Mouse (Mus musculus): Measurements from ENCODE around the gene Tmem217. TPM values are rescaled to one million over a fixed set of nuclear protein-coding genes. Genes with fewer than 3 reads are reported as not detected.
"Not testable (repeated sequence)": the region's sequence is repeated elsewhere in the genome, so short reads cannot be mapped to it uniquely, and the experiment has no call there.

The Tmem217 gene
- polyA plus RNA-seq, 1 experiment, result not detected

DNA sequence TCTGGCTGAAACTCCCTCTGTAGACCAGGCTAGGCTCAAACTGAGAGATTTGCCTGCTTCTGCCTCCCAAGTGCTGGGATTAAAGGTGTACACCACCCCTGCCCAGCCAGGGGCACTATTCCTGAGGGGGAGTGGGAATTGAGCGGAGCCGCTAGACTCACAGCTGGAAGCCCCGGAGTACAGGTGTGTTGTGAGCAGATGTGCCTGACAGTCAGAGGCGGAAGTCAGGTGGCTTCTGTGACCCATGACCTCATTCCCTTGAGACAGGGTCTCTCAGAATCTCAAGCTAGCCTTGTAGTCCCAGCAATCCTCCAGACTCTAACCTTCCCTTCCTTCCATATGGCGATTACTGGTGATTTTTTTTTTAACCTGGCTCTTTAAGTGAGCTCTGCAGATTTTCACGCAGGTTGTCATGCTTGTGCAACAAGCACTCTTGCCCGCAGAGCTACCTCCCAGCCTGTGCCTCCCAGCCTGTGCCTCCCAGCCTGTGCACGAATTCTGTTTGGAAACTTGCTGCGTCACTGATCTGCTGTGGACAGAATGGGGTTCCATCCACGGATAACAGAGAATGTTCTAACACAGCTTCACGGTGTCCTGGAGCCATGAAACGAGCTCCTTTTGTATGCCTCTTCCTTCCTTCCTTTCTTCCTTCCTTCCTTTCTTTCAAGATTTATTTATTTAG lies 43.1 kb downstream of the Tmem217 start:
- TF ChIP-seq POLR2A (IDR thresholded peaks at IDR 0.05; ENCODE audit: low read depth, low read length) (no peak), CTCF (IDR thresholded peaks at IDR 0.05; ENCODE audit: borderline replicate concordance, insufficient read depth, low read length) (no peak)
- H3K4me1 ChIP-seq (ENCODE audit: control insufficient read depth, insufficient read depth, low read length), result no peaks in the 10 kb centered on the region
- H3K27ac ChIP-seq (ENCODE audit: insufficient read depth, low read length), result no peak overlapping the region
- no peak overlapping the region for H3K4me3 ChIP-seq (ENCODE audit: insufficient read depth, low read length)

DNA sequence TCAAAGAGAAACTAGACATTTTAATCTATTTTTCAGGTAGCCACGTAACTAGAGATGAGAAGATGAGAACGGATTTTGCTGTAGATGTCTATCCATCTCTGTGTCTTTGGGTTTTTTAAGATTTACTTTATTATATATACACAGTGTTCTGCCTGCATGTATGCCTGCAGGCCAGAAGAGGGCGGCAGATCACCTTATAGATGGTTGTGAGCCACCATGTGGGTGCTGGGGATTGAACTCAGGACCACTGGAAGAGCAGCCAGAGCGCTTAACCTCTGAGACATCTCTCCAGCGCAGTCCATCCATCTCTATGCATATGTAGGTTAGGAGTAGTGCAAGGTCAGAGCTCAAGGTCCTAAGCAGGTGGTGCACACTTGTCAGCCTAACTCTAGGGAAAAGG lies 48.5 kb downstream of the Tmem217 start:
- H3K4me3 ChIP-seq (ENCODE audit: insufficient read depth, low read length), result no peak overlapping the region
- no peak overlapping the region for H3K27ac ChIP-seq (ENCODE audit: insufficient read depth, low read length)
- no peak for TF ChIP-seq POLR2A (IDR thresholded peaks at IDR 0.05; ENCODE audit: low read depth, low read length)
- no peak for TF ChIP-seq CTCF (IDR thresholded peaks at IDR 0.05; ENCODE audit: borderline replicate concordance, insufficient read depth, low read length)
- no peaks in the 10 kb centered on the region for H3K4me1 ChIP-seq (ENCODE audit: control insufficient read depth, insufficient read depth, low read length)

DNA sequence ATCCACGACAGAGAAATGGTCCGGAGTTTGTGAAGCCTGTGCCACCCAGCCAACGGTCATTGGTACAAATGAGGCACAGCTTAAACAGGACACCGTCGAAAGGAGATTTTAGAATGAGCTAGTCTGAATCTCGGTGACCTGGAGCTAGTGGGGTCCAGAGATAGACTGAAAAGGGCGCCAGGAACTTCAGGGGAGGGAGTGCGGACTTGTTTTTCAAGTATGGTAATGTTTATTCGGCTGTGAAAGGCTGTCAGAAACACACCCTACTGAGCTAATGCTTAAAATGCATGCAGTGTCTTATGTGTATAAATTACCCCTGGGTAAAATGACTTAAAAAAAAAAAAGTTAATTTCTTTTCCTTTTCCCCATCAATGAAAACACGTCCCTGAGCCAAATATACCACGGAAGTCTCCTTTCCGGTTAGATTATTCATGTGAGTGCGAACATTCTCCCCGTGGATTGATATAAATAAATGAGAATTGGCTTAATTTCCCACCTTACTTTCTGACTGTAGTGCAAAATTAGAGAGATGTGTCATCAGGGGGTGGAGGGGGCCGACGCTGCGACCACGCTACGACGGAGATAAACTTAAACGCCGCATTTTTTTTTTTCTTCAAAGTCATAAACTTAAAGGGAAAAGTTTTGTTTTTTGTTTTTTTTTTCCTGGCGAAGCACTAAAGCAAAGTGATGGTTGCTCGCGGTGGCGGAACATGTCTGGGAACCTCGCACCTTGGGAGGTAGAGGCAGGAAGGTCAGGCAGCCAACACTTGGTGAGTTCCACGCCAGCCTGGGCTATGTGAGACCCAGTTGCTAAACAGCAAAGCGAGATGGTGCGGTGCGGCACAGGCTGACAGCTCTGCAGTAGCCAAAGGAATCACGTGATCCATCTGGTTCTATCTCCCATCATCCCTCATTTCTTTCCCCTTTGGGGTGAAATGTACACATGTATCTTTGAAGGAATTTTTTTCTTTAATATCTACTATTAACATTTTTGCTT lies 49.2 kb downstream of the Tmem217 start:
- Histone ChIP-seq H3K27ac (ENCODE audit: insufficient read depth, low read length) (no peak overlapping the region), H3K4me1 (ENCODE audit: control insufficient read depth, insufficient read depth, low read length) (no peaks in the 10 kb centered on the region), H3K4me3 (ENCODE audit: insufficient read depth, low read length) (no peak overlapping the region)
- no peak for TF ChIP-seq CTCF (IDR thresholded peaks at IDR 0.05; ENCODE audit: borderline replicate concordance, insufficient read depth, low read length)
- no peak for TF ChIP-seq POLR2A (IDR thresholded peaks at IDR 0.05; ENCODE audit: low read depth, low read length)

DNA sequence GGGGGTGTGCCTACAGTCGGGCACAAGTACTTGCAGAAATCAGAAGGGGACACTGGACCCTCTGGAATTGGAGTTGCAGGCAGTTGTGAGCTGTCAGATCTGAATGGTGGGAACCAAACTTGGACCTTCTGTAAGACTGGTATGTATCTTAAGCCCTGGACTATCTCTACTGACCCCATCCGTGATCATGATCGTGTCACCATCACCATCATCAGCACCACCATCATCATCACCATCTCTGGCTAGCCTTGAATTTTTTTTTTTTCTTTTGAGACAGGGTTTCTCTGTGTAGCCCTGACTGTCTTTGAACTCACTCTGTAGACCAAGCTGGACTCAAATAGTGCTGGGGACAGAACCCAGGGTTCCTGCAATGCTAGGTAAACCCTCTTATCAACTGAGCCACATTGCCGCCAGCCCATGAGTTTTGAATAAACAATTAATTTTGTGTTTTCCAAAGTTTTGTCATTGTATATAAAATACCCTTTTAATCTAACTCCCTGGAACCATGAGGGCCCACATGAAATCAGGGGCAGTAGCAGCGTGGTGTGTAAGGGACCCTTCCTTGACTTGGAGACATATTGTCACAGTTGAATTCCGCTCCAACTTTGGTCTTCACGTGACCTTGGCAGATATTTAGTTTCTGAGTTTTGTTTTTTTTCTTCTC lies 50.0 kb downstream of the Tmem217 start:
- H3K4me1 ChIP-seq (ENCODE audit: control insufficient read depth, insufficient read depth, low read length), result no peaks in the 10 kb centered on the region
- TF ChIP-seq CTCF (IDR thresholded peaks at IDR 0.05; ENCODE audit: borderline replicate concordance, insufficient read depth, low read length) (no peak), POLR2A (IDR thresholded peaks at IDR 0.05; ENCODE audit: low read depth, low read length) (no peak)
- no peak overlapping the region for H3K4me3 ChIP-seq (ENCODE audit: insufficient read depth, low read length)
- H3K27ac ChIP-seq (ENCODE audit: insufficient read depth, low read length), result no peak overlapping the region

DNA sequence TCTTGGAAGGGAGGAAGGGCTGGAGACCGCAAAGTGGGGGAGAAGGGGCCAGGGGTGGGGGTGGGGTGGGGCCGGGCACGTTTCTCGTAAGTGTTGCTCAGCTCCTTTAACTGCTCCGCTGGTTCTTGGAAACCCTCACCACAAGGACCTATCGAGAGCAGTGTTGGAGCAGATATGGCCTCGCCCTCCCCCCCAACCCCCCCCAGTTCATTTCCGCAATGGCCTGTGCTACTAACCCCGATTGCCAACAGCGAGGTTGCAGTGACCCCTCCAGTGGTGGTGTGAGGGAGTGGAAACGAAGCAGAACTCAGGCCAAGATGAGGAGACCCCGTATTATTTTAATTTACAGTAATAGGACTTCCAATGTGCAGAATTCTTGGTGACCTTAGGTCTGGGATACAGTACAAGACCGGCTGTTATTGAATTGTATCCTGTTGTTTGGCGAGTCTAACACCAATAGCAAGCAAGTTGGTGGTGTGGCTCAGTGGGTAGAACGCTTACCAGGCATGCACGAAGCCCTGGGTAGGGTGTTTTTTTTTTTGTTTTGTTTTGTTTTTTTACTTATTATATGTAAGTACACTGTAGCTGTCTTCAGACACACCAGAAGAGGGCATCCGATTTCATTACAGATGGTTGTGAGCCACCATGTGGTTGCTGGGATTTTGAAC lies 51.2 kb downstream of the Tmem217 start:
- Histone ChIP-seq H3K4me3 (ENCODE audit: insufficient read depth, low read length) (no peak overlapping the region), H3K27ac (ENCODE audit: insufficient read depth, low read length) (no peak overlapping the region), H3K4me1 (ENCODE audit: control insufficient read depth, insufficient read depth, low read length) (no peaks in the 10 kb centered on the region)
- no peak for TF ChIP-seq CTCF (IDR thresholded peaks at IDR 0.05; ENCODE audit: borderline replicate concordance, insufficient read depth, low read length)
- TF ChIP-seq POLR2A (IDR thresholded peaks at IDR 0.05; ENCODE audit: low read depth, low read length), result no peak

DNA sequence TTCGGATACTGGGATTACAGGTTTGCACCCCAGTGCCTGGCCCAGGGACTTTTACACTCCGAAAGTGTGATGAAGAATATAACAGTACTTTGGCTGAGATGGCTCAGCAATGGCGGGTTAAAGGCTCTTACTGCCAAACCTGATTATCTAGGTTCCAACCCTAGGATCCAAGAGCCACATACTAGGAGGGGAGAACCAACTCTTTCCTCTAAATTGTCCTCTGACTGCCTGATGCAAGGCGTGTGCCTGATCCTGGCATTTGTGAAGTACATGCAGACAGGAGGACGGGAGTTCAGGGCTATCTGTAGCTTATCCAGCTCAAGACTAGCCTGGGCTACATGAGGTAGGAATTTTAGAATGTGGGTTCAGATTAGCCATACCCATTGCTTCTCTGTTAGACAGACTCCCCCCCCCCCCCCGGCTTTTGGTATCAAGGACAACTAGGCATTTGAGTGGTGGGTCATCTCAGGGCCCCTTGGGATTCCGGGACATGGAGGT lies 51.9 kb downstream of the Tmem217 start:
- Histone ChIP-seq H3K27ac (ENCODE audit: insufficient read depth, low read length) (no peak overlapping the region), H3K4me1 (ENCODE audit: control insufficient read depth, insufficient read depth, low read length) (no peaks in the 10 kb centered on the region), H3K4me3 (ENCODE audit: insufficient read depth, low read length) (no peak overlapping the region)
- TF ChIP-seq CTCF (IDR thresholded peaks at IDR 0.05; ENCODE audit: borderline replicate concordance, insufficient read depth, low read length) (no peak), POLR2A (IDR thresholded peaks at IDR 0.05; ENCODE audit: low read depth, low read length) (no peak)

DNA sequence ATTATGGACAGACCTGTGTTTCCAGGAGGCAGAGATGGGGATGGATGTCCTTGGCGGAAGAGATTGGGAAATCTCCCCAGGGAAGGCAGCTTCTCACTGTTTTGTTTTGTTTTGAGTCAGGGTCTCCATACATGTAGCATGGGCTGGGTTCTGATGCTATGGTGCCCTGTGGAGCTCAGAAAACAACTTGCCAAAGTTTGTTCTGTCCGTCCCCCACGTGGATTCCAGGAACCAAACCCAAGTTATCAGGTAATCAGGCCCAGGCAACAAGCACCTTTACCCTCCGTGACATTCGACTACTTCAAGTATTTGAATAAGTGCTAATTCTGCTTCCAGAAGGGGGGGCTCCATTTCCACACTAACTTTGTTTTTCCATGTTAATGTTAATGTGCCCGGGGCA lies 52.7 kb downstream of the Tmem217 start:
- TF ChIP-seq POLR2A (IDR thresholded peaks at IDR 0.05; ENCODE audit: low read depth, low read length) (no peak), CTCF (IDR thresholded peaks at IDR 0.05; ENCODE audit: borderline replicate concordance, insufficient read depth, low read length) (no peak)
- Histone ChIP-seq H3K4me3 (ENCODE audit: insufficient read depth, low read length) (no peak overlapping the region), H3K4me1 (ENCODE audit: control insufficient read depth, insufficient read depth, low read length) (0 out of 2 replicates have a peak, but pooled peaks cover 1% of the 10 kb centered on the region), H3K27ac (ENCODE audit: insufficient read depth, low read length) (no peak overlapping the region)

DNA sequence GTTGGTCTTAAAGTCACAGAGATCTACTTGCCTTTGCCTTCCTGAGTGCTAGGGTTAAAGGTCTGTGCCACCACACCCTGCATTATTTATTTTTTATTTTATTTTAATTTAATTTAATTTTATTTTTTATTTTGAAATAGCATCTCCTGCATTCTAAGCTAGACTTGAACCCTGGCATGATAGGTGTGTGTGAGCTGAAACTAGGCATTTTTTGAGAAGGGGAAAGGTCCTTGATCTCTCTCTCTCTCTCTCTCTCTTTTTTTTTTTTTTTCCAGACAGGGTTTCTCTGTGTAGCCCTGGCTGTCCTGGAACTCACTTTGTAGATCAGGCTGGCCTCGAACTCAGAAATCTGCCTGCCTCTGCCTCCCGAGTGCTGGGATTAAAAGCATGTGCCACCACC lies 53.2 kb downstream of the Tmem217 start:
- H3K4me3 ChIP-seq (ENCODE audit: insufficient read depth, low read length); H3K27ac ChIP-seq (ENCODE audit: insufficient read depth, low read length): not testable (repeated sequence)

DNA sequence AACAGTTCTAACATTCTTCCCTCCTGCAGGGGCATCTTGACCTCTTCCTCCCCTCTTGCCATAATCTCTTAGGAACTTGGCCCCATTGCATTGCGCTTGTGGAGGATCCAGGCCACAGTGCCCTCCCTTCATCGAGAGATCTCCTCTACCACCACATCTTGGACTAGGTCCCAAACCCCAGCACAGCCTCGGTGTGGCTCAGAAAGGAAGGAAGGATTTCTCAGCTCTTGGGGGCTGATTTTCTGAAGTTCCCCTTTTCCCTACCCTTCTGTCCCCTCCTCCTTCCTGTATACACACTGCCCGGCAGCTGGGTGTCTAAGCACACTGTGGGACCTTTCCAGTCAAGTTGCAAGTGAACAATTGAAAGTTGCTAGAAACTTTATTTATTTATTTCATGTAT lies 54.2 kb downstream of the Tmem217 start:
- peaks cover 3% of the 10 kb centered on the region; the same call in 1 of the 2 replicates for H3K4me1 ChIP-seq (ENCODE audit: control insufficient read depth, insufficient read depth, low read length)
- no peak overlapping the region for H3K27ac ChIP-seq (ENCODE audit: insufficient read depth, low read length)

More for the DNA sequence above, 53.2 kb downstream of the Tmem217 start:
- not testable (repeated sequence) for H3K4me1 ChIP-seq (ENCODE audit: control insufficient read depth, insufficient read depth, low read length)

DNA sequence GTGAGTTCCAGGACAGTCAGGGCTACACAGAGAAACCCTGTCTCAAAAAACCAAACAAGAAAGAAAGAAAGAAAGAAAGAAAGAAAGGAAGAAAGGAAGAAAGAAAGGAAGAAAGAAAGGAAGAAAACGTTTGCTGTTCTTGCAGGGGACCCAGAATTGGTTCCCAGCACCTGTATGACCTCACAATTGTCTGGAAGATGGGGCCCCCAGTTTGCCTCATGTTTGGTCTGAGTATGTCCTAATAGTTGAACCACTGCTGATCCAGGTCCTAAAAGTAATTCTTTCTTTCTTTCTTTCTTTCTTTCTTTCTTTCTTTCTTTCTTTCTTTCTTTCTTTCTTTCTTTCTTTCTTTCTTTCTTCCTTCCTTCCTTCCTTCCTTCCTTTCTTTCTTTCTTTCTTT lies 54.7 kb downstream of the Tmem217 start:
- H3K4me1 ChIP-seq (ENCODE audit: control insufficient read depth, insufficient read depth, low read length); H3K27ac ChIP-seq (ENCODE audit: insufficient read depth, low read length); H3K4me3 ChIP-seq (ENCODE audit: insufficient read depth, low read length): not testable (repeated sequence)

More for the DNA sequence above, 54.2 kb downstream of the Tmem217 start:
- H3K4me3 ChIP-seq (ENCODE audit: insufficient read depth, low read length), result no peak overlapping the region
- TF ChIP-seq POLR2A (IDR thresholded peaks at IDR 0.05; ENCODE audit: low read depth, low read length) (no peak), CTCF (IDR thresholded peaks at IDR 0.05; ENCODE audit: borderline replicate concordance, insufficient read depth, low read length) (no peak)
